ENCODE assay signal across 22 mouse cellular contexts in genomic region chrX:152019294-152019693, GRCm38 (mm10). TPM values are rescaled to one million over a fixed set of nuclear protein-coding genes. Genes with fewer than 3 reads are reported as not detected.
DNase-seq lines count a peak whose midpoint lies in the region; ATAC-seq and TF ChIP-seq lines count a peak whose summit lies in the region.
"Had no signal": no experiment of that assay in that cellular context is flagged by ENCODE, and none has a peak within 500 bp of the region (broad histone marks: within the 10 kb centered on the region; RNA-seq: fewer than 3 reads in every experiment).

No protein-coding gene starts in this region.

- H3K4me2 ChIP-seq in liver, embryonic 16.5 days (ENCODE audit: low read depth, low read length) = peak overlapping the region; percentile 31
- H3K4me2 ChIP-seq in midbrain, embryonic 16.5 days (ENCODE audit: low read length) = no peak overlapping the region
- H3K4me2 ChIP-seq: forebrain, embryonic 15.5 days; hindbrain, embryonic 13.5 days had no signal

- H3K36me3 ChIP-seq in MEL (ENCODE audit: control insufficient read depth in 1 of 2, insufficient read depth in 2 of 2, low read length in 2 of 2) = peaks cover 14 to 29% of the 10 kb centered on the region in 2 experiments
- peaks cover 5% of the 10 kb centered on the region for H3K36me3 ChIP-seq in liver, embryonic 16.5 days (ENCODE audit: control insufficient read depth, insufficient read depth)
- H3K36me3 ChIP-seq in midbrain, embryonic 16.5 days (ENCODE audit: control insufficient read depth, insufficient read depth, low read length) = no peaks in the 10 kb centered on the region
- H3K36me3 ChIP-seq: hindbrain, embryonic 13.5 days had no signal

- no peak for TF ChIP-seq EP300 in MEL (IDR thresholded peaks at IDR 0.05; ENCODE audit: low read depth in 1 of 2, low read length in 2 of 2)

- no peaks in the 10 kb centered on the region for H3K27me3 ChIP-seq in MEL (ENCODE audit: control insufficient read depth in 1 of 2, insufficient read depth in 2 of 2, low read length in 2 of 2)
- H3K27me3 ChIP-seq in liver, embryonic 16.5 days (ENCODE audit: control insufficient read depth, insufficient read depth, low read depth, low read length) = 0 out of 2 replicates have a peak, but pooled peaks cover 2% of the 10 kb centered on the region
- peaks cover 11% of the 10 kb centered on the region for H3K27me3 ChIP-seq in midbrain, embryonic 16.5 days (ENCODE audit: control insufficient read depth, insufficient read depth, low read depth, low read length)
- H3K27me3 ChIP-seq: forebrain, embryonic 15.5 days had no signal

- TF ChIP-seq POLR2A in MEL (IDR thresholded peaks at IDR 0.05; ENCODE audit: control insufficient read depth in 1 of 2, insufficient read depth in 1 of 2, low read depth in 1 of 2, low read length in 2 of 2, poor library complexity in 1 of 2) = no peak

- intact Hi-C loops in left cerebral cortex, postnatal 4 days (cut with DNase I) = no loop called here

- H3K9ac ChIP-seq in MEL (ENCODE audit: control insufficient read depth, low read depth, low read length, poor library complexity, severe bottlenecking) = no peak overlapping the region
- H3K9ac ChIP-seq in liver, embryonic 16.5 days (ENCODE audit: low read depth, low read length) = no peak overlapping the region
- H3K9ac ChIP-seq in midbrain, embryonic 16.5 days (ENCODE audit: low read depth, low read length) = no peak overlapping the region
- H3K9ac ChIP-seq: forebrain, embryonic 15.5 days; hindbrain, embryonic 13.5 days had no signal

- H3K79me2 ChIP-seq in MEL (ENCODE audit: control insufficient read depth, insufficient read depth, low read length, poor library complexity) = peaks cover 62% of the 10 kb centered on the region

- peaks cover 2 to 13% of the 10 kb centered on the region in 2 experiments for H3K4me1 ChIP-seq in MEL (ENCODE audit: control insufficient read depth in 1 of 2, insufficient read depth in 2 of 2, low read length in 2 of 2)
- H3K4me1 ChIP-seq in liver, embryonic 16.5 days (ENCODE audit: control insufficient read depth, low read depth, low read length) = peaks cover 8% of the 10 kb centered on the region
- H3K4me1 ChIP-seq in midbrain, embryonic 16.5 days (ENCODE audit: control insufficient read depth, insufficient read depth, low read length) = peaks cover 9% of the 10 kb centered on the region; the same call in 1 of the 2 replicates

- no peaks in the 10 kb centered on the region for H3K9me3 ChIP-seq in MEL (replicated peaks; ENCODE audit: insufficient read depth, low read length)
- H3K9me3 ChIP-seq in liver, embryonic 16.5 days (replicated peaks; ENCODE audit: control insufficient read depth, low read length) = no peaks in the 10 kb centered on the region
- H3K9me3 ChIP-seq in midbrain, embryonic 16.5 days (replicated peaks; ENCODE audit: control insufficient read depth, low read length, poor library complexity, severe bottlenecking) = no peaks in the 10 kb centered on the region
- H3K9me3 ChIP-seq: forebrain, embryonic 15.5 days; G1E; hindbrain, embryonic 13.5 days; limb, embryonic 10.5 days; midbrain, embryonic 10.5 days had no signal

- WGBS in liver, embryonic 16.5 days (ENCODE audit: insufficient replicate concordance) = 45% methylated on average over 2 of the region's 2 CpGs
- WGBS in midbrain, embryonic 16.5 days = 84% methylated on average over 2 of the region's 2 CpGs

- 0 out of 2 replicates have a peak, but pooled peaks have one; percentile 30 for ATAC-seq in erythroid progenitor cell, adult 5-6 weeks (replicated peaks; ENCODE audit: low FRiP score, poor library complexity, severe bottlenecking)
- peak; percentile 15; the same call in 1 of the 2 replicates for ATAC-seq in liver, embryonic 16.5 days (ENCODE audit: low read depth)
- ATAC-seq in midbrain, embryonic 16.5 days = no peak
- ATAC-seq: forebrain, embryonic 15.5 days; inflammation-experienced regulatory T-cells, adult 6 months had no signal

- DNase-seq in 416B (ENCODE audit: low read depth) (peak; percentile 73), MEL (ENCODE audit: low read depth, low spot score) (peak; percentile 45)
- no peak for DNase-seq in left cerebral cortex, postnatal 4 days
- no peak for DNase-seq in heart, postnatal 4 days
- DNase-seq: adrenal gland, postnatal 36 days; cerebellum, adult 2 months; gastrocnemius, postnatal 25 days; heart, postnatal 10 days; kidney, adult 8-10 months; kidney, postnatal 14 days; lung, adult 18-20 months; lung, postnatal 14 days; spleen, adult 18-20 months had no signal

- no peak for TF ChIP-seq CTCF in MEL (IDR thresholded peaks at IDR 0.05 in 2 of 3, conservative IDR thresholded peaks at IDR 0.05 in 1 of 3; ENCODE audit: control insufficient read depth in 1 of 3, insufficient read depth in 1 of 3, low read depth in 2 of 3, low read length in 3 of 3, poor library complexity in 1 of 3, severe bottlenecking in 1 of 3)

- no peak for TF ChIP-seq RAD21 in MEL (IDR thresholded peaks at IDR 0.05; ENCODE audit: low read depth, low read length)

- no peak overlapping the region; the same call in 1 of the 2 replicates for H3K27ac ChIP-seq in MEL (ENCODE audit: control insufficient read depth, low read depth, low read length)
- H3K27ac ChIP-seq in liver, embryonic 16.5 days (ENCODE audit: low read length) = peak overlapping the region; percentile 50
- H3K27ac ChIP-seq in midbrain, embryonic 16.5 days (ENCODE audit: low read length) = no peak overlapping the region
- H3K27ac ChIP-seq: forebrain, embryonic 15.5 days; hindbrain, embryonic 13.5 days; limb, embryonic 10.5 days; midbrain, embryonic 10.5 days had no signal

- no peak overlapping the region for H3K4me3 ChIP-seq in MEL (ENCODE audit: control insufficient read depth in 1 of 2, insufficient read depth in 1 of 2, low read depth in 2 of 2, low read length in 2 of 2)
- peak overlapping the region; percentile 24 for H3K4me3 ChIP-seq in liver, embryonic 16.5 days (ENCODE audit: low read depth, low read length)
- no peak overlapping the region for H3K4me3 ChIP-seq in midbrain, embryonic 16.5 days (ENCODE audit: low read depth, low read length)
- H3K4me3 ChIP-seq: forebrain, embryonic 15.5 days; hindbrain, embryonic 13.5 days; limb, embryonic 10.5 days; midbrain, embryonic 10.5 days had no signal

TF ChIP-seq in MEL, 35 proteins besides CTCF, POLR2A, EP300 and RAD21:
- TF ChIP-seq TAL1 (IDR thresholded peaks at IDR 0.05; ENCODE audit: low read length) (peak; percentile 53), NELFE (IDR thresholded peaks at IDR 0.05; ENCODE audit: low read depth, low read length) (no peak)

RNA-seq across cellular contexts. Expression of gene Smc1a, which starts 3.1 kb away (rescaled TPM):
- total RNA-seq in MEL (2012; rRNA removed) = 84.7 and 99.8 TPM in 2 replicates
- polyA plus RNA-seq in MEL (2012; ENCODE audit: insufficient read depth in 1 of 2, insufficient read length in 2 of 2, low read depth in 1 of 2, low replicate concordance in 2 of 2, missing spikeins in 1 of 2) = 100 to 1,000 TPM; 174 to 188 TPM
- total RNA-seq in erythroid progenitor cell, adult 5-6 weeks (2015; ENCODE audit: low replicate concordance) = 172 TPM in 2 replicates
- total RNA-seq in erythroid progenitor cell, adult 5-6 weeks (2017; ENCODE audit: low replicate concordance) = 304 and 351 TPM in 2 replicates
- 48.5 and 50.0 TPM in 2 replicates for polyA plus RNA-seq in liver, embryonic 16.5 days (2015; fragmentation: Nextera tagmentation; extraction: Ambion mirVana)
- total RNA-seq in left cerebral cortex, postnatal 4 days (2021) = 10 to 100 TPM; 57.7 to 69.7 TPM
- 10 to 100 TPM; 50.1 to 51.2 TPM for total RNA-seq in heart, postnatal 4 days (2021)
- polyA plus RNA-seq in midbrain, embryonic 16.5 days (2015; fragmentation: Nextera tagmentation; extraction: Ambion mirVana) = 72.9 and 84.0 TPM in 2 replicates

RNA-seq across cellular contexts. Expression of gene Ribc1, which starts 3.2 kb away (rescaled TPM):
- 5.3 and 7.7 TPM in 2 replicates for total RNA-seq in MEL (2012; rRNA removed)
- polyA plus RNA-seq in MEL (2012; ENCODE audit: insufficient read depth in 1 of 2, insufficient read length in 2 of 2, low read depth in 1 of 2, low replicate concordance in 2 of 2, missing spikeins in 1 of 2) = 1 to 10 TPM in 1 of 2 experiments, not detected in 1; 9.8 TPM
- total RNA-seq in erythroid progenitor cell, adult 5-6 weeks (2015; ENCODE audit: low replicate concordance) = 2.5 and 5.4 TPM in 2 replicates
- 0.68 and 1.4 TPM in 2 replicates for total RNA-seq in erythroid progenitor cell, adult 5-6 weeks (2017; ENCODE audit: low replicate concordance)
- 2.1 TPM in 2 replicates for polyA plus RNA-seq in liver, embryonic 16.5 days (2015; fragmentation: Nextera tagmentation; extraction: Ambion mirVana)
- under 1 TPM; 0.24 to 0.76 TPM for total RNA-seq in left cerebral cortex, postnatal 4 days (2021)
- total RNA-seq in heart, postnatal 4 days (2021) = 1 to 10 TPM in 1 of 2 experiments, under 1 TPM in 1; 0.60 to 1.1 TPM
- polyA plus RNA-seq in midbrain, embryonic 16.5 days (2015; fragmentation: Nextera tagmentation; extraction: Ambion mirVana) = 1.9 TPM in 2 replicates

RNA-seq across cellular contexts. Expression of gene Hsd17b10, which starts 17.6 kb away (rescaled TPM):
- 193 and 208 TPM in 2 replicates for total RNA-seq in MEL (2012; rRNA removed)
- 100 to 1,000 TPM in 1 of 2 experiments, not detected in 1; 217 TPM for polyA plus RNA-seq in MEL (2012; ENCODE audit: insufficient read depth in 1 of 2, insufficient read length in 2 of 2, low read depth in 1 of 2, low replicate concordance in 2 of 2, missing spikeins in 1 of 2)
- 35.6 and 47.2 TPM in 2 replicates for total RNA-seq in erythroid progenitor cell, adult 5-6 weeks (2015; ENCODE audit: low replicate concordance)
- 26.8 and 31.2 TPM in 2 replicates for total RNA-seq in erythroid progenitor cell, adult 5-6 weeks (2017; ENCODE audit: low replicate concordance)
- 131 and 140 TPM in 2 replicates for polyA plus RNA-seq in liver, embryonic 16.5 days (2015; fragmentation: Nextera tagmentation; extraction: Ambion mirVana)
- 10 to 100 TPM; 49.0 to 58.2 TPM for total RNA-seq in left cerebral cortex, postnatal 4 days (2021)
- 100 to 1,000 TPM; 151 to 152 TPM for total RNA-seq in heart, postnatal 4 days (2021)
- polyA plus RNA-seq in midbrain, embryonic 16.5 days (2015; fragmentation: Nextera tagmentation; extraction: Ambion mirVana) = 94.1 and 102 TPM in 2 replicates

Comparison
In these comparisons a context has a peak if more than half of its experiments do, and no peak if none do; other contexts are left out.
1. DNase-seq: peak in 416B (single experiment) and MEL (single experiment); none in left cerebral cortex, postnatal 4 days (single experiment) and heart, postnatal 4 days (single experiment).